Mouse (Mus musculus) lung, adult 2 months (tissue): ENCODE results near the gene Eif4g1.

ENCODE experiments used
- CTCF ChIP-seq: fragments of 200-500 bp; IDR thresholded peaks from 2 replicates; pipeline ENCODE4 v1.5.1; 2011; ENCODE audit warnings: mild to moderate bottlenecking, low read length, control low read depth; ENCODE audit not compliant: insufficient read depth
- POLR2A ChIP-seq: fragments of 200-500 bp; IDR thresholded peaks from 2 replicates; pipeline ENCODE4 v1.6.1; 2011; ENCODE audit warnings: low read depth, mild to moderate bottlenecking, control low read depth, low read length, borderline replicate concordance; ENCODE audit errors: extremely low read depth

- no peak for TF ChIP-seq CTCF
- no peak for TF ChIP-seq POLR2A
These were observed 65.9 kb downstream of the Eif4g1 start, which contains the start of gene Thpo for GRCm38 (mm10) chr16:20733731-20734730.
